Mouse (Mus musculus): ENCODE data around the gene Galns.

Gene Galns

GRCm38 (mm10) chr8:122544138-122544537 is 67.1 kb downstream of the Galns start:
- DNase-seq (ENCODE audit: low spot score) = no peak

GRCm38 (mm10) chr8:122538310-122539076 is 72.8 kb downstream of the Galns start:
- no peak for DNase-seq (ENCODE audit: low spot score)

- DNase-seq (ENCODE audit: low spot score) = peak; percentile 84
These were observed 73.5 kb downstream of the Galns start for GRCm38 (mm10) chr8:122537812-122538211.

GRCm38 (mm10) chr8:122537033-122537432 is 74.2 kb downstream of the Galns start:
- DNase-seq (ENCODE audit: low spot score) = no peak

- no peak for DNase-seq (ENCODE audit: low spot score)
These were observed 80.0 kb downstream of the Galns start for GRCm38 (mm10) chr8:122531312-122531711.

GRCm38 (mm10) chr8:122529159-122529558 is 82.1 kb downstream of the Galns start:
- no peak for DNase-seq (ENCODE audit: low spot score)

All from c-Kit-positive CD71-positive TER-119-positive erythroid progenitor cells, embryonic 14.5 days (primary cell).